Mouse (Mus musculus) embryonic stem cell, embryonic (primary cell): ENCODE data around the gene Olfr1394.
"Not testable (repeated sequence)": the region's sequence is repeated elsewhere in the genome, so short reads cannot be mapped to it uniquely, and the experiment has no call there.

Experiments
- CTCF ChIA-PET, 4 experiments: fragments of 300-600 bp in 2 of 4; fragments of 350-600 bp in 2 of 4; sonication (Branson Sonifier 250); formaldehyde crosslinking; loops; one replicate each; lab custom pipeline; 2022; ENCODE audit warnings: inconsistent platforms in 2 of 4; lab: Charles Lee
- POLR2A ChIA-PET, 4 experiments: fragments of 300-600 bp in 2 of 4; fragments of 350-600 bp in 2 of 4; sonication (Branson Sonifier 250); formaldehyde crosslinking; loops; one replicate each; lab custom pipeline; 2022; ENCODE audit warnings: antibody characterized with exemption in 4 of 4, inconsistent platforms in 1 of 4; lab: Charles Lee

The Olfr1394 gene

DNA sequence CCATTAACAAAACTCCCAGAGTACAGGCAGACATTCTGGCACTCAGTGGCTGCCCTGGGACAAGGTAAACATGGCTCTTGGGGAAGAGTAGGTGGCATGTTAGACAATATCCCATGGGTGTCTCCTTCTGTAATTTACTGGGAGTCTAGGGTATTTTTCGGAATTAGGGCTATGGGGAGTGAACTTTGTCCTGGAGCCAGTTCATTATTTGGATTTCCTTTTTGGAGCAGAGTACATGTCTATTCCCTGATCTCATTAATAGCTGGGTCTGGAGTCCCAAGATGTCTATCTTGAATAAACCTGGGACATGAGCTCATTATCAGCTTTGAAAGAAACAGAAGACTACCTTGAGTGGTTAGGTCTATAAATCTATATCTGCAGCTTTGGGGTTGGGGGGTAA is at the start of gene Olfr1394:
Olfr1394 (plus strand) TSS at position 301 of the 400 bp plus-strand sequence.
- POLR2A ChIA-PET, result no interaction called here
- CTCF ChIA-PET, result no interaction called here

DNA sequence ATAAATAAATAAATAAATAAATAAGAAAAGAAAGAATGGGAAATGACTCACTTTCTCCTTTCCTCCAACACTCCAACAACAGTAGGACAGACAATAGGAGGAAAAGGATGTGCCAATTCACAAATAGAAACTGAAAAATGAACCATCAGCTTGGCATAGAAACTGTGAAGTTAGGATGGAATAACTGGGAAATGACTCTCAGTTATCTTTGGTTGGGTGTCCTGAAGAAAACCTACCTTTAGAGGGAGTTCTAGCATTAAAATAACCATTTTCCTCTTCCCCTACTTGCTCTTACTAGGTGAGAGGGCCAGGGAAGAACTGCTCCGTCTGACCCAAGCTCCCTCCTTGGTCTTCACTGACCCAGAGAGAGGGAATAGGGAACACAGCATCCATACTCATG is 48.4 kb upstream of the Olfr1394 start:
- ChIA-PET POLR2A (no interaction called here), CTCF (no interaction called here)

DNA sequence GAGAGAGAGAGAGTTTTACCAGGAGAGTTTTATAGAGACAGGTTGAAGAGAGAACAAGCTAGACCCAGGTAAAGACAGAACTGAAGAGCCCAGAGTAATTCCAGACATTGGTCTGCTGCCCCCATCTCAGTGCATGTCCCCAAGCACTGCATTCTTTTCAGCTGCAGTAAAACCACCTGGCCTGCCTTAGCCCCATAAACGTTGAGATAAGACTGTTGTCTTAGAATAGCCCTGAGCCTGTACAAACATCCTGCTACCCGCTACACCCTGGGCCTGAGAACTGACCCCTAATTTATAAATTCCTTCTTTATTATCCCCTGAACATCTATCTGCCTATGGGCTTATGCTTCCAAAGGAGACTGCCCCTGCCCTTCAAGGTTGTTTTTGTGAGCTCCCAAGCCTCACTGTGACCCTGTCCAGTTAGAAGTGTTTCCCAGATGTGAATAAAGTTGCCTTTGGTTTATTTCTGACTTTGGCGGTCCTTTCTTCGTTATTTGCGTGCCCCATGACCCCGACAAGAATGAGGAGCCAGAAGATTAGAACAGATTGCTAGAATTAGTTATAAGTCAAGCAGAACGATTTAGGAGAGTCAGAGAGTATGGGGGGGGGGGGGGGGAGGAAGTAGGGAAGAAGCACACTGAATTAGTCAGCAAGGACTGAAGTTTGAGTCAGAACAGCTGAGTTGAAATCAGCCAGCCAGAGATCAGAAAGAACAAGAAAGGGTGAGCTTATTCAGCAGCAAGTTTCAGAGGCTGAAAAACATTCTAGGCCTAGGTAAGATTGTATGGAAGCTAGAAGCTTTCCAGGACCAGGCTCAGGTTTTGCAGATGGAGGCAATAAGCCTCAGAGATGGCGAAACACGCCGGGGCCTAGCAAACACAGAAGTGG is 46.3 kb upstream of the Olfr1394 start:
- POLR2A ChIA-PET, result interaction anchor here in 1 of 4 experiments (2.5 kb wide), 1 partner anchor 301 kb away, joined by 7 read pairs; no protein-coding TSS in a partner anchor
- CTCF ChIA-PET, result interaction anchor here (0.7 to 2.7 kb wide), 14 partner anchors 9 to 1435 kb away, joined by 3 to 19 read pairs (median 4); no protein-coding TSS in a partner anchor

DNA sequence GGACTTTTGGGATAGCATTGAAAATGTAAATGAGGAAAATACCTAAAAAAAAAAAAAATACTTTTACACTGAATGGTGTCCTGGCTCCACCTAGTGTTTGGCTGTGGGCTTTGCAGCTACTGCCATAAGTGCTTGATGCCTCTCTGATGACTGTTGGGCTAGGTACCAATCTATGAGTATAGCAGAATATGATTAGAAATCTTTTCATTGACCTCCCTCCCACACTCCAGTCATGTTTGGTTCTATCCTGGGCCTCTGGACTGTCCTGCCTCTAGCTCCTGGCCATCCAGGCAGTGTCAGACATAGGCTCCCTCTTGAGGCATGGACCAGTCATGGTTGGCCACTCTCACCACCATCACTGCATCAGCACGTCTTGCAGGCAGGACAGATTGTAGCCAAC is 45.3 kb upstream of the Olfr1394 start:
- ChIA-PET POLR2A (interaction anchor here in 1 of 4 experiments (2.5 kb wide), 1 partner anchor 302 kb away, joined by 7 read pairs; no protein-coding TSS in a partner anchor), CTCF (interaction anchor here (0.6 to 2.7 kb wide), 12 partner anchors 8 to 334 kb away, joined by 3 to 19 read pairs (median 4); no protein-coding TSS in a partner anchor)

DNA sequence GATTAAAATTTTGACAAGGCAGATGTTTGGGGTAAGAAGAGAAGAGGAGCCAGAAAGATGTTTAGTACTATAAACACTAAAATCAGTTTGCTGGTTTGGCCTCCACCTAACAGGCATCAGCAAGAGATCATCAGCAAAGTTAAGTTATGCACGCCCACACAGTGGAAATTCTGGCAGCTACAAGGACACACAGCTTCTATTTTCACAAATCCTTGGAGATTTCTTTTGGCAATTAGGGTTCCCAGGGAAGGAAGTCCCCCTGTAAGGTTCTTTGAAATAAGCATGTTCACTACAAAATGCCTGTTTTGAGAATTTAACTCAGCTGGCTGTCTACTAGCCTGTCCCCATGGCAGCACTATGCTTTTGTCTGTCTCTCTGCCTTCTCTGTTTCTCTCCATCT is 43.2 kb upstream of the Olfr1394 start:
- ChIA-PET POLR2A (no interaction called here), CTCF (no interaction called here)

DNA sequence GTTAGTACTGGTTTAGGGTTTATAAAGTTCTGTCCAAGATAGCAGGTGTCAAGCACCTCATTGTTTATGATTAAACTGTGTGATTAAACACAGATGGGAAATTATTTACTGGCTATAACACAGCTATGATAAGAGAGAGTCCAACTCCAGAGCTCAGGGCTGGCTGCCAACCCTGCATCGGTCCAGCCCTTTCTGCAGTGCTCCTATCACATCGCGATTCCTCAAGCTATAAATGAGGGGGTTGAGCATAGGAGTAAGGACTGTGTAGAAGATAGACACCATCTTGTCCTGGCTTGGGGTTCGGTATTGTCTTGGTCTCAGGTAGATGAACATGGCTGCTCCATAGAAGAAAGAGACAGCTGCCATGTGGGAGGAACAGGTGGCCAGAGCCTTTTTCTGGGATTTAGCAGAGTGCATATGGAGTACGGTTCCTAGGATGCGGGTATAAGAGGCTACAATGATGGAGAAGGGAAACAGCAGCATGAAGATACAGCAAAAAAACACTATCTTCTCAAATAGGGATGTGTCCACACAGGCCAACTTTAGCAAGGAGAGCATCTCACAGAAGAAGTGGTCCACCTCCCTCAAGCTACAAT is 41.5 kb upstream of the Olfr1394 start:
- ChIA-PET CTCF (no interaction called here), POLR2A (interaction anchor here in 1 of 4 experiments (0.7 kb wide), 1 partner anchor 57 kb away, joined by 7 read pairs; no protein-coding TSS in a partner anchor)

DNA sequence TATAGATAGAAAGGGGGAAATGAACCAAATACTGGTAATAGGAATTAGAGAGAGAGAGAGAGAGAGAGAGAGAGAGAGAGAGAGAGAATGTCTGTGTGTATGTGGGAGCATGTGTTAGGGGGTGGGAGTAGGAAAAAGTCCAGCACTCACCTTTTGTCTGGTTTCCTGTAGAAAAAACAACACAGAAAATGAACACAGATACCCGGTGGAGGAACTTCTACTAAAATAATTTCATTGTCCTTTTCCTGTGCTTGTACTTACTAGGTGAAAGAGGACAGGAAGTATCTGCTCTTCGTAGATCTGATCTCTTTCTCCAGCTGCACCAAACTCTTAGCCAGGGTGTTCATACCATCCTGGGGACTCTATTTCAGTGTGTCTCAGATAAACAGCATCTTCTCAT is 40.0 kb upstream of the Olfr1394 start:
- CTCF ChIA-PET, result interaction anchor here in 1 of 4 experiments (0.6 kb wide), 1 partner anchor 545 kb away, joined by 4 read pairs; no protein-coding TSS in a partner anchor
- POLR2A ChIA-PET, result no interaction called here

DNA sequence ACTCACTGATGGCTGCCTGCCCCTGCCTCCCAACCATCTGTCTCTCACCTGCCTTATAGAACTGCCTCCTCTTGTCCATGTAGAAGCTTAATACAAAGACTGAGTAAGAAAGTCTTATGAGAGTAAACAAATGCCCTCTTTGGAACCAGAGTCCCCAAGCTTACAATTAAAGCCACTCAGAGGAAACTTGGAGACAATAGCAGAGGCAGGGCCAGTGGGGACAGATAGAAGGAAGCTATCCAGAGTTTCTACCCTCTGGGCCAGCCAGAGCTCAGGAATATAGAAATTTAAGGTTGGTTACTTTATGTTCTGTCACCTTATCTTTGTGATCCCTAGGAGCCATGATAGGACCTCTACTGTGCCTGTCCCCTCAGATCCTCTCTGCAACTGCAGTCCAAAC is 39.4 kb upstream of the Olfr1394 start, which contains the start of gene Olfr1396:
Olfr1396 (minus strand) TSS at position 101 of the 400 bp plus-strand sequence.
- ChIA-PET POLR2A (no interaction called here), CTCF (interaction anchor here in 1 of 4 experiments (0.6 kb wide), 1 partner anchor 544 kb away, joined by 4 read pairs; no protein-coding TSS in a partner anchor)

DNA sequence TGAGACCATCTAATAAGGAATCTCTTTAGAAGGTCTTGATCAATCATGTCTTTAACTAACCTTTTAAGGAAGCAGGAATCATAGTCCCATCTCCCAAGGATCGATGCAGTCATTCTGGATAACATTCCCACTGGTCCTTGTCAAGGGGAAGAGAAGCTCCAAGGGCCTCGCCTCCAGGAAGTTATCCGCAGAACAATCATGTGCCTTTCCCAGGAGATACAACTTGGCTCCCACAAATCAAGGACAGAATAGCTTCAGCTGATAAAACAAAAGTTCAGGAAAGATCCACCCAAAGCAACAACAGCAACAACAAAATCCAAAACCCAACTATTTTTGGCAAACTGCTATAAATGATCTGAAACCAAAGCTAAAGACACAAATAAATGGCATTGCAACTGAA is 34.5 kb upstream of the Olfr1394 start:
- CTCF ChIA-PET, result no interaction called here
- POLR2A ChIA-PET, result interaction anchor here in 1 of 4 experiments (0.6 kb wide), 1 partner anchor 321 kb away, joined by 3 read pairs; no protein-coding TSS in a partner anchor

DNA sequence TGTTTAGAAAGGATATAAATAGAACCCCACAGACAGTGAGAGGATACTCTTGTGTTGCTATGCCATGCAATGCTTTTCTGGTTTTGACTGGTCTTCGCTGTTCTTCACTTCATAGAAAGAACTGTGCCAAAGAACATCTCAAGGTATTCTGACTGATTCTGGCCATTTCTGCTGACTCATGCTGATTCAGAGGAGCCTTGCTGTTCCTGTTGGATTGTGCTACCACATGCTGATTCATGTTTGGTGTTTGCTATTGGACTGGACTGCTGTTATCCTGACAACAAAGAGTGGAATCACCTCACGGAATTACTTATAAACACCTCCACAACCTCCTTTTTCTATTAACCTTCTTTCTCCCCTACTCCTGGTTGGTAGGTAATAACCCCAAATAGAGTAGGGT is 30.0 kb upstream of the Olfr1394 start:
- CTCF ChIA-PET, result no interaction called here

DNA sequence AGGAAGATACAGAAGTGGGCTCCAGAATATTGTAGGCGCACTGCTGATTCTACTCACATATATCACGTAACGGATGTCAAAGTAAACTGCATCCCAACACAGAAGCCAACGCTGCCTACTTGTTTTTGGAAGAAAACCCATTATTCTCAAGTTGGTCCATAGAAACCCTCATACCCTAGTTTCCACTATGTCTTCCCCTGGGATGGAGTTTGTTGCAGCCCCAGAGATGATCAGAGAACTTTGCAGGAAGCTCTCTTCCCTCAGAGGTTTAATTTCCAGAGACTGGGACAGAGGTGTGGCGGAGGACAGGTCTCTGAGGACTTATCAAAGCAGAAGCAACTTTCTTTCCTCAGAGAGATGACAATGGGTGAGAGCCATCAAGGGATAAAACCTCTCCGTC is 12.2 kb upstream of the Olfr1394 start, which contains the start of gene Olfr1395:
Olfr1395 (plus strand) TSS at position 301 of the 400 bp plus-strand sequence.
- ChIA-PET POLR2A (interaction anchor here in 1 of 4 experiments (0.6 kb wide), 1 partner anchor 60 kb away, joined by 4 read pairs; no protein-coding TSS in a partner anchor), CTCF (no interaction called here)

More for the DNA sequence above, 30.0 kb upstream of the Olfr1394 start:
- POLR2A ChIA-PET, result no interaction called here

DNA sequence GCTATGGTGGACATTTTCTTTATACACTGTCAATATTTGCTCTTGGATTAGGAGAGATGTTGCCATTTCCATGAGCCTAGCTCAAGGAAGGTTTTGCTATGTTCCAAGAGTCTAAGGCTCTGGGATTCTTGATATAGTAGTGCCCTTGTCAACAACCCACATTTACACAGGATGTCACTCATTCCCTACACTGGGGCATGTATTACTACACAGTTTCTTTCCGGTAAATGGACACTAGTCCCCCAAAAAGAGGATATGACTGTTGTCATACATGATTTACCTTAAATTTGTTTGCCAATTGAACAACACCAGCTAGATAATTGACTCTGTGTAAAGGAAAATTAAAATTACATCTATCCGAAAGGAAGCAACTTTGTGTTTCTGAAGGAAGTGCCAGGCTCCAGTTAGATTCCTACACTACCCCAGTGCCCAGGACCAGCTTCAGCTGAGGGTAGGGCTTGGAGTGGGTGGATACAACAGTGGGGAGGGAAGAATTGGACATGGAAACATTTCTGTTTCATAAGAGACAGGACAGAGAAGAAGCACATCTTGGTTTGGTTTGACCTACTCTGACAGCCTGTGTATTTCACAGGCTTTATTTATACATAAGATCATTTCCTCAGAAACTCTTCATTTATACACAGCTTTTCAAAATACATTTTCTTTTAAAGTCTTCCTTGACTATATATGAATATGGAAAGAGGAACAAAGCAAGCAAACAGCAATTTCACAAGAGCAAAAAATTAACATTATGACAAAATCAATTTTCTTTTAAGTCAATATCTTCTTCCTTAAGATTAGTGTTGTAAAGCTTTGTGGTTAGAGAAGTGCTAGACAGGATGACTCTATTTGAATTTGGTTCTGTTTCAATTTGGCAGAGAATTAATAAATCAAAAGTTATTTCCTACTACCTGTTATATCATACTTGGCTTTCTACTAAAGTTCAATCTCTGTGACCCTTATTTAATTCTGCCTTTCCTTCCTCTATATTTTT is 2.9 kb downstream of the Olfr1394 start:
- CTCF ChIA-PET, result interaction anchor here in 3 of 4 experiments (0.6 kb wide), 3 partner anchors 8 to 1499 kb away, joined by 3 to 4 read pairs (median 3); no protein-coding TSS in a partner anchor
- POLR2A ChIA-PET, result interaction anchor here in 1 of 4 experiments (0.8 kb wide), 1 partner anchor 46 kb away, joined by 3 read pairs; the partner anchor contains the start of gene Zfp62

DNA sequence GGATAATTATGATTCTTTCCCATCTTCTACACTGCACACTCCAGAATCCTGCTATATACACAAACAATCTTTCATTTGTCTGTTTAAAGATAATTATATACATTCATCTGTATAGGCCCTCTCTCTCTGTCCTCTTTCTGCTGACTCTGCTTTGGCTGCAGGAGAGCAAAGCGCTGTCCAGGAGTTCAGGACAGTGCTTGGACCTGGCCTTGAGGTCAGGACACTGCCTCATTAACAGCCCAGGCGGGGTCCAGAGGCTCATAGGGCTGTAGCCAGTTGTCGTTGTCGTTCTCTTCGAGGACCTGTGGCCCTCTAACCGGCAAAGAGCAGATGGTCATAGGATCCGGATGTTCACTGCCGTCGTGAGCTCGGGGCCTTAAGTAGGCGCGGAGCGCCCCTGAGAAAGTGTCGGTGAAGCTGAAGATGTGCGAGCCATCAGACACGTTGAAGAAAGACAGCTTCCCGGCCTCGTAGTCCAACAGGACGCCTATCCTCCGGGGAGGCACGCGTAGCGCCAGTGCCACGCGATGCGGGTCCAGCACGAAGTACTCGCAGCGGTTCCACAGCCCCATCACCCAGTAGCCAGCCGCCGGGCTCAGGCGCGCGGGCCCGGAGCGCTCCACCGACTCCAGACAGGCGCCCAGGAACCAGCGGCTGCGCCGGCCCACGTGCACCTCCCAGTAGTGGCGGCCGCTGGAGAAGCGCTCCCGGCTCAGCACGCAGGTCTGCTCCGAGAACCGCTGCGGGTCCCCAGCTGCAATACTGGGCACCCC is 14.8 kb downstream of the Olfr1394 start:
- ChIA-PET CTCF (interaction anchor here in 2 of 4 experiments (0.5 to 0.7 kb wide), 3 partner anchors 13 to 406 kb away, joined by 3 read pairs; no protein-coding TSS in a partner anchor), POLR2A (interaction anchor here in 1 of 4 experiments (0.6 kb wide), 1 partner anchor 56 kb away, joined by 7 read pairs; no protein-coding TSS in a partner anchor)

DNA sequence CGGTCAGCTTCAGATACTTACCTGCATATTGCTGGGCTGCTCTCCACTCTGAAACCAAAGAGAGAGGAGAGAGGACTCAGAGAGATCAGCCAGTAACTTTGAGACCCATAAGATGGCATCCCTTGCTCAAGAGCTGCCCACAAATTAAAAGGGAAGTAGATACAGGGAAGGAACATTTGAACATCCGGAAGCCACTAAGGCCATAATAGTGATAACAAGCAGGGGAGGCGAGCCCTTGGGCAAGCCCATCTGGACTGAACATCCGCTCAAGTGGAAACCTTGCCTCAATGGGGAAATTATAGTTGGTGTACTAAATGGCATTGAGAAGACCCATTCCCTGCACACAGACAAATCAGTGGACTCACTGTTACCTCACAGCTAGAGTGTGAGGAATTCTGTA is 16.4 kb downstream of the Olfr1394 start:
- CTCF ChIA-PET, result no interaction called here
- POLR2A ChIA-PET, result interaction anchor here in 1 of 4 experiments (1.1 kb wide), 1 partner anchor 8 kb away, joined by 3 read pairs; no protein-coding TSS in a partner anchor

DNA sequence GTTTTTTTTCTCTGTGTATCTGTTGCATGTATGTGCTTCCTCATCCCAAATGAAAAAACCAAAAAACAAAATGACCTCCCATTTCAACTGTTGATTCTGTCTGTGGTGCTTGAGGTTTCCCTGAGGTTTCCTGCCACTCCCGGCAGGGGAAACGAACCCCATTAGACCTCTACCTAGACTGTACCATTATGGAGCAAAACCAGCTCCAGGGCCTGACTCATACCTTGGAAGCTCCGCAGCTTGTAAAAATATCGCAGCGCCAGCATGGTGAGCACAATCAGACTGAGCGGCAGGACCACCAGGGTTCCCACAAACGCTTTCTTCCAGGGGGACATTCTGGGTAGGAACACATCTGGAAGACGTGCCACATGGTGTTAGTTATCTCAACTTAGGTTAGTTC is 21.2 kb downstream of the Olfr1394 start:
- POLR2A ChIA-PET, result interaction anchor here in 2 of 4 experiments (1.2 to 1.9 kb wide), 2 partner anchors 8 to 9 kb away, joined by 3 to 4 read pairs; no protein-coding TSS in a partner anchor
- CTCF ChIA-PET, result no interaction called here

DNA sequence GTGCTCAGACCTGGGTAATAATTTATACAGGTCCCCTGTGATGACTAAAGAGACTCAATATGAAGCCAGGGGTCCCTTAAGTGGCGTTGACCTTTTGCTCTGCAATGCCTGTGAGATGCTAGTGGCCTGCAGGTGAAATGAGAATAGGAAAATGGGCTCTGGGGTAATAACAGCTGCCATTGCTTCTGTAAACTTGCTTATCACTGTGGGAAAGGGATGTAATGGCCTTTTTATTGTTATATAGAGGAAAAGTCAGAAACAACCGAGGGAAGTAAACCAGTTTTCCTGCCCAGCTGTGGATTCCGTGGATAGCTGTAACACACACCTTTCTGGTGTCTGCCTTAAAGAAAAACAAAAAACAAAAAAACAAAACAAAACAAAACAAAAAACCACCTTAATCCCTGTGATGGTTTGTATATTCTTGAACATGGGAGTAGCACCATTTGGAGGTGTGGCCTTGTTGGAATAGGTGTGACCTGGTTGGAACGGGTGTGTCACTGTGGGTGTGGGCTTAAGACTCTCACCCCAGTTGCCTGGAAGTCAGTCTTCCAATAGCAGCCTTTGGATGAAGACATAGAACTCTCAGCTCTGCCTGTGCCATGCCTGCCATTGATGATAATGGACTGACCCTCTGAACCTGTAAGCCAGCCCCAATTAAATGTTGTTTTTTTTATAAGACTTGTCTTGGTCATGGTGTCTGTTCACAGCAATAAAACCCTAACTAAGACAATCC is 22.0 kb downstream of the Olfr1394 start:
- POLR2A ChIA-PET, CTCF ChIA-PET: not testable (repeated sequence)
